Mouse (Mus musculus): ENCODE measurements at regions not wholly inside any gene's neighbourhood (a gene's known extent, or its start where the extent isn't known, plus 50 kb on each side); places are given as distances from the start of the nearest gene placed in this dataset.

DNA sequence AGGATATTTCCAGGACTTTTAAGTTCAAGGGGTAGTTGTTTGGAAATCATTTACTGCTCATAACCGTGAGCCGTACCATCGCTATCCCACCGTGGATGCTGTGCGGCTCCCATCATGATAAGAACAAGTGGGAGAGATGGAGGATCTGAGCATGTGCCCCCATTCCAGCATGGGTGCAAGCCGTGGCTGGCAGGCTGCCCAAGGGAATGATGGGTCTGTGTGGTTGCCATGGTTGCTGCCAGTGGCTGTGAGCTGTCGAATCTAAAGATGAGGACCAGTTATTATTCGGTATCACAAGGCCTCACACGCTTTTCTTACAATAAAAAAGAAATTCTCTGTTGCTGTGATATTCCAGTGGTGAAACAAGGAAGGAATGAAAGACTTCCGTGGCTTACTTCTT, 189.0 kb upstream of the Dnajc19 start:
- TF ChIP-seq EP300 (IDR thresholded peaks at IDR 0.05; ENCODE audit: low read depth) = no peak
- no peak for TF ChIP-seq CTCF (IDR thresholded peaks at IDR 0.05; ENCODE audit: low read depth)
- no peaks in the 10 kb centered on the region for H3K27me3 ChIP-seq (ENCODE audit: control insufficient read depth, insufficient read depth, low read length)
- no peaks in the 10 kb centered on the region for H3K4me1 ChIP-seq (ENCODE audit: control insufficient read depth, insufficient read depth)
- H3K9me3 ChIP-seq (replicated peaks; ENCODE audit: control insufficient read depth, low read length) = no peaks in the 10 kb centered on the region
- ATAC-seq (ENCODE audit: insufficient read depth, low read depth) = no peak
- no peak overlapping the region for H3K4me2 ChIP-seq (ENCODE audit: low read depth, low read length)
- WGBS = 78% methylated on average over 10 of the region's 10 CpGs
- no peaks in the 10 kb centered on the region for H3K36me3 ChIP-seq (replicated peaks; ENCODE audit: control insufficient read depth, insufficient read depth, low read length)
- no peak overlapping the region for H3K9ac ChIP-seq (replicated peaks; ENCODE audit: low read depth, low read length)
- DNase-seq (ENCODE audit: low spot score) = no peak
- H3K4me3 ChIP-seq (ENCODE audit: low read depth, low read length) = no peak overlapping the region
- no peak overlapping the region for H3K27ac ChIP-seq (ENCODE audit: low read depth)

DNA sequence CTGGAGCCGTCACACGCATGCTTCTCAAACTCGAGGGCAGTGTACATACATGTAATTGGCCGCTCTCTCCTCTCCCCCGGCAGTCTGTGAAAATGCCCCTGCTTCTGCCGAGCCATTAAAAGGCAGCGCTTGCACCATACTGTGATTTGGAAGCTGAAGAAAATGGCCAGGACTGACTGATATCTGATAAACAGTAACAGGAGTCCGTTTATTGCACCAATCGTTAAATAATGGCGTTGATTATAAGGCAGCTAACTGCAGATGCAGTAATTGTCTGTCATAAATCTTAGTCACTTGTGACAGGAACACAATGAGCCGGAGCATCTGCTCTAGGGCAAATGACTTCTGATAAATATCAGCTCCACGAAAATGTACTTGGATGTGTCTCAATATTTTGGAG, 185.3 kb upstream of the Dnajc19 start:
- 84% methylated on average over 12 of the region's 12 CpGs for WGBS
- ATAC-seq (ENCODE audit: insufficient read depth, low read depth) = no peak
- no peak overlapping the region for H3K9ac ChIP-seq (replicated peaks; ENCODE audit: low read depth, low read length)
- no peaks in the 10 kb centered on the region for H3K27me3 ChIP-seq (ENCODE audit: control insufficient read depth, insufficient read depth, low read length)
- H3K4me3 ChIP-seq (ENCODE audit: low read depth, low read length) = no peak overlapping the region
- TF ChIP-seq EP300 (IDR thresholded peaks at IDR 0.05; ENCODE audit: low read depth) = no peak
- TF ChIP-seq CTCF (IDR thresholded peaks at IDR 0.05; ENCODE audit: low read depth) = no peak
- no peaks in the 10 kb centered on the region for H3K36me3 ChIP-seq (replicated peaks; ENCODE audit: control insufficient read depth, insufficient read depth, low read length)
- H3K4me1 ChIP-seq (ENCODE audit: control insufficient read depth, insufficient read depth) = no peaks in the 10 kb centered on the region
- H3K27ac ChIP-seq (ENCODE audit: low read depth) = no peak overlapping the region
- no peak for DNase-seq (ENCODE audit: low spot score)
- no peak overlapping the region for H3K4me2 ChIP-seq (ENCODE audit: low read depth, low read length)
- H3K9me3 ChIP-seq (replicated peaks; ENCODE audit: control insufficient read depth, low read length) = no peaks in the 10 kb centered on the region

DNA sequence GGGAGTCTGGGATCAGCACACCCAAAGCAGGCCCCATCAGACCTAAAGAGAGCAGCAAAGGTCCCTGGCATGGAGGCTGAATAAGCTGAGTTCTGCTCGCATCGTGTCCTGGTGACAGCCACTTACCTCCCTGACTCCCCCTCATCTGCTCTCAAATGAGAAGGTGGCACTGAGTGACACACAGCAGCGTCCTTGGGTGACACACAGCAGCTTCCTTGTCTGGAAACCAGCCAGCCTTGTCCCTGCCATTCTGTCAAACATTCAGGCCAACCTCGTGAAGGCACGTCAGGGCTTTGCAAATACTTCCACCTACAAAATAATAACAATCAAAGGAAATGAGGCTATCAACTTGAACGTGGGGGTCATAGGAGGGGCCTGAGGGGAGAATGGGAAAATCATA, 183.7 kb upstream of the Dnajc19 start:
- Histone ChIP-seq H3K27me3 (ENCODE audit: control insufficient read depth, insufficient read depth, low read length) (no peaks in the 10 kb centered on the region), H3K9me3 (replicated peaks; ENCODE audit: control insufficient read depth, low read length) (no peaks in the 10 kb centered on the region), H3K36me3 (replicated peaks; ENCODE audit: control insufficient read depth, insufficient read depth, low read length) (no peaks in the 10 kb centered on the region), H3K27ac (ENCODE audit: low read depth) (no peak overlapping the region), H3K4me3 (ENCODE audit: low read depth, low read length) (no peak overlapping the region), H3K4me1 (ENCODE audit: control insufficient read depth, insufficient read depth) (no peaks in the 10 kb centered on the region), H3K9ac (replicated peaks; ENCODE audit: low read depth, low read length) (no peak overlapping the region), H3K4me2 (ENCODE audit: low read depth, low read length) (no peak overlapping the region)
- 13% methylated on average over 6 of the region's 6 CpGs for WGBS
- ATAC-seq (ENCODE audit: insufficient read depth, low read depth) (no peak), DNase-seq (ENCODE audit: low spot score) (no peak)
- no peak for TF ChIP-seq CTCF (IDR thresholded peaks at IDR 0.05; ENCODE audit: low read depth)
- no peak for TF ChIP-seq EP300 (IDR thresholded peaks at IDR 0.05; ENCODE audit: low read depth)

DNA sequence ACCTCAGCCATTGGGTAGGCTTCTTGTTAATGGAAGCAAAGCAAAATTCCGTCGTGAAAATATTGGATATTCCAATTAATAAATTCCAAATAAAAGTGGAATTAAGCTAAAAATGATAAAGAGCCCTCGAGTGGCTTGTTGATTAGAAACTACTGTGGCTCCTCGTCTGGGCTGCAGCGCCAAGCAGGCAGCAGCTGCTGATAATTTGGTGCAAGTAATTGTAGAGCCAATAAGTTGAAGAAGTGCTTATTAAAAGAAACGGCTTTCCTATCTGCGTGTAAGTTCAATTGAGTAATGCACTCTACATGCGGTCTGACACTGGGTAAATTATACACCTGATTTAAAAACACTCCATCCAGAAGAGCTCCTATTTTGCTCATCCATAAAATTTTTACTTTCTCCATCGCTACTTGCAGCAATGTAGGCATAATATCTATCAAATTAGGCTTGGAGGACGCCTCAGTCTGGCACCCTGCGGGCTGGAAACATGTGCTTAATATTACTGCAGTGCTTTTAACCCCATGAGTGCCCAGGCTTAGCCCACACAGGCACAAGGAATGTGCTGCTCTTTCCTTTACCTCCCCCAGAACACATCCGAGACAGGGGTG, 171.7 kb upstream of the Dnajc19 start:
- Histone ChIP-seq H3K4me3 (ENCODE audit: low read depth, low read length) (no peak overlapping the region), H3K27ac (ENCODE audit: low read depth) (no peak overlapping the region), H3K4me2 (ENCODE audit: low read depth, low read length) (no peak overlapping the region), H3K36me3 (replicated peaks; ENCODE audit: control insufficient read depth, insufficient read depth, low read length) (no peaks in the 10 kb centered on the region), H3K27me3 (ENCODE audit: control insufficient read depth, insufficient read depth, low read length) (no peaks in the 10 kb centered on the region), H3K4me1 (ENCODE audit: control insufficient read depth, insufficient read depth) (no peaks in the 10 kb centered on the region), H3K9ac (replicated peaks; ENCODE audit: low read depth, low read length) (no peak overlapping the region), H3K9me3 (replicated peaks; ENCODE audit: control insufficient read depth, low read length) (no peaks in the 10 kb centered on the region)
- DNase-seq (ENCODE audit: low spot score) = no peak
- no peak for ATAC-seq (ENCODE audit: insufficient read depth, low read depth)
- TF ChIP-seq EP300 (IDR thresholded peaks at IDR 0.05; ENCODE audit: low read depth) (no peak), CTCF (IDR thresholded peaks at IDR 0.05; ENCODE audit: low read depth) (no peak)
- 61% methylated on average over 12 of the region's 12 CpGs for WGBS

DNA sequence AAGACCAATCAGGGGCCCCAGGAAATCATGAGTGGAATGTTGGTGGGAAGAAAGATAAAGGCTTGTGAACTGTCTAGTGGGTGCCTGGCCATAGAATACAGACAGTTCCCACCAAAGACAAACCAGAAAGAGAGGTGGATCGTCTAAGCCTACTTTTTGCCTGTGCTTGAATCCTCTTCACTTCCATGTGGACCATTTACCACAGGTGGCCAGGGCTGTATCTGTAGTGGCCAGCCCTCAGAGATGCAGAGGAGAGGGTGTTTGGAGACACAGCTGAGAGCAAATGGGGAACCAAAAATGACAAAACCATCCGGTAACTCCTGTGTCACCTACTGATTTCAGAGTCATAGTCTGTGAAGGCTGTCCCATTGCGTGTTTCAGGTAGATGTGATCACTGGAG, 161.0 kb upstream of the Dnajc19 start:
- Histone ChIP-seq H3K27me3 (ENCODE audit: control insufficient read depth, insufficient read depth, low read length) (no peaks in the 10 kb centered on the region), H3K4me2 (ENCODE audit: low read depth, low read length) (no peak overlapping the region), H3K36me3 (replicated peaks; ENCODE audit: control insufficient read depth, insufficient read depth, low read length) (no peaks in the 10 kb centered on the region), H3K9me3 (replicated peaks; ENCODE audit: control insufficient read depth, low read length) (no peaks in the 10 kb centered on the region), H3K4me1 (ENCODE audit: control insufficient read depth, insufficient read depth) (no peaks in the 10 kb centered on the region), H3K9ac (replicated peaks; ENCODE audit: low read depth, low read length) (no peak overlapping the region), H3K27ac (ENCODE audit: low read depth) (no peak overlapping the region), H3K4me3 (ENCODE audit: low read depth, low read length) (no peak overlapping the region)
- WGBS = 77% methylated on average over 3 of the region's 3 CpGs
- ATAC-seq (ENCODE audit: insufficient read depth, low read depth) = no peak
- DNase-seq (ENCODE audit: low spot score) = no peak
- TF ChIP-seq EP300 (IDR thresholded peaks at IDR 0.05; ENCODE audit: low read depth) = no peak
- TF ChIP-seq CTCF (IDR thresholded peaks at IDR 0.05; ENCODE audit: low read depth) = no peak

DNA sequence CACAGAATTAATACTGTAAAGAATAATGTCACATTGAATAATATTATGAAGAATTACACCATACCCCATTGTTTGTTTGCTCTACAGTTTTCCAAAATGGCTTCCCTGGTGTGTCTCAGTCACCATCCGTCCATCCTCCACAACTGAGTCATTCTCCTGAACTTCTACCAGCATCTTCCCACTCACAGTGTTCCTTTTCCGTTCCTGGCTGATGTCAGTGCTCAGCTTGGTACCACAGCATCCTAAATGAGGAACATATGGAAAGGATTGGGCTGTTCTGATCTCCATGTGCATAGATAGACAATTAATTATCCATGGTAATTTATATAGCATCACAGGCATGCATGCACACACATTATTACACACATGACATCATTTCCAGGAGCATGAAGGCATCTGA, 158.9 kb upstream of the Dnajc19 start:
- Histone ChIP-seq H3K4me3 (ENCODE audit: low read depth, low read length) (no peak overlapping the region), H3K27me3 (ENCODE audit: control insufficient read depth, insufficient read depth, low read length) (no peaks in the 10 kb centered on the region), H3K36me3 (replicated peaks; ENCODE audit: control insufficient read depth, insufficient read depth, low read length) (no peaks in the 10 kb centered on the region), H3K4me1 (ENCODE audit: control insufficient read depth, insufficient read depth) (no peaks in the 10 kb centered on the region), H3K9me3 (replicated peaks; ENCODE audit: control insufficient read depth, low read length) (no peaks in the 10 kb centered on the region), H3K9ac (replicated peaks; ENCODE audit: low read depth, low read length) (no peak overlapping the region), H3K4me2 (ENCODE audit: low read depth, low read length) (no peak overlapping the region), H3K27ac (ENCODE audit: low read depth) (no peak overlapping the region)
- 42% methylated on average over 2 of the region's 2 CpGs for WGBS
- no peak for ATAC-seq (ENCODE audit: insufficient read depth, low read depth)
- TF ChIP-seq CTCF (IDR thresholded peaks at IDR 0.05; ENCODE audit: low read depth) (no peak), EP300 (IDR thresholded peaks at IDR 0.05; ENCODE audit: low read depth) (no peak)
- DNase-seq (ENCODE audit: low spot score) = no peak
